Mouse (Mus musculus) intestine, embryonic 16.5 days (tissue): Measurements from ENCODE around the gene Ptafr. TPM values are rescaled to one million over a fixed set of nuclear protein-coding genes. Genes with fewer than 3 reads are reported as not detected.

Experiments used
- ATAC-seq: fragments of 200-750 bp; cut with Nextera tagmentation; 2 replicates; pipeline ENCODE4 v1.8.0; 2017; ENCODE audit warnings: moderate TSS enrichment, moderate library complexity
- H3K27ac ChIP-seq: fragments of 300-500 bp; sonication (generic); 2 replicates; pipeline ENCODE4 v1.5.1; 2014; ENCODE audit warnings: mild to moderate bottlenecking, low read length
- H3K27me3 ChIP-seq: fragments of 300-500 bp; sonication (generic); replicated peaks from 2 replicates; pipeline ENCODE4 v1.6.1; 2014; ENCODE audit warnings: low read length, control low read depth, mixed read lengths; ENCODE audit not compliant: control insufficient read depth, insufficient read depth
- H3K36me3 ChIP-seq: fragments of 300-500 bp; sonication (generic); 2 replicates; pipeline ENCODE4 v1.6.1; 2014; ENCODE audit warnings: low read length, control low read depth; ENCODE audit not compliant: control insufficient read depth, insufficient read depth
- H3K4me1 ChIP-seq: fragments of 300-500 bp; sonication (generic); 2 replicates; pipeline ENCODE4 v1.6.1; 2014; ENCODE audit warnings: low read length, control low read depth, mixed read lengths; ENCODE audit not compliant: control insufficient read depth, insufficient read depth
- H3K4me2 ChIP-seq: fragments of 300-500 bp; sonication (generic); 2 replicates; pipeline ENCODE4 v1.6.1; 2014; ENCODE audit warnings: low read depth, low read length, control low read depth
- H3K4me3 ChIP-seq: fragments of 300-500 bp; sonication (generic); 2 replicates; pipeline ENCODE4 v1.5.1; 2014; ENCODE audit warnings: mild to moderate bottlenecking, low read length
- H3K9ac ChIP-seq: fragments of 300-500 bp; sonication (generic); 2 replicates; pipeline ENCODE4 v1.6.1; 2014; ENCODE audit warnings: low read depth, low read length
- H3K9me3 ChIP-seq: fragments of 300-500 bp; sonication (generic); 2 replicates; pipeline ENCODE4 v1.6.1; 2016; ENCODE audit warnings: low read length, control low read depth; ENCODE audit not compliant: control insufficient read depth
- WGBS: fragments of 180-500 bp; shearing (Covaris S2); extraction: QIAGEN DNeasy Blood & Tissue Kit; methylation state at CpG from one replicate; pipeline ENCODE4 v1.1.7; 2014; 5-methylcytosine and 5-hydroxymethylcytosine counted together
- polyA plus RNA-seq: library from polyadenylated mRNA; unstranded; fragments of >200 nt; fragmentation: Nextera tagmentation; extraction: Ambion mirVana; gene quantifications from 2 replicates; pipeline ENCODE4 v1.2.1, GENCODE M21; 2015

Gene Ptafr
- polyA plus RNA-seq, 1 experiment from 2014 or later = 1.5 TPM

GRCm38 (mm10) chr4:132620134-132620533 is 56.3 kb downstream of the Ptafr start:
- no peak for ATAC-seq
- no peaks in the 10 kb centered on the region for H3K27me3 ChIP-seq
- H3K27ac ChIP-seq = no peak overlapping the region
- H3K4me2 ChIP-seq = no peak overlapping the region
- no peaks in the 10 kb centered on the region for H3K4me1 ChIP-seq
- H3K9ac ChIP-seq = no peak overlapping the region
- WGBS = 91% methylated on average over 4 of the region's 4 CpGs
- no peaks in the 10 kb centered on the region for H3K9me3 ChIP-seq
- no peaks in the 10 kb centered on the region for H3K36me3 ChIP-seq
- no peak overlapping the region for H3K4me3 ChIP-seq

- H3K27ac ChIP-seq = no peak overlapping the region
- no peaks in the 10 kb centered on the region for H3K9me3 ChIP-seq
- no peaks in the 10 kb centered on the region for H3K27me3 ChIP-seq
- H3K4me2 ChIP-seq = no peak overlapping the region
- H3K36me3 ChIP-seq = no peaks in the 10 kb centered on the region
- no peak for ATAC-seq
- WGBS = 71% methylated on average over 7 of the region's 7 CpGs
- no peak overlapping the region for H3K9ac ChIP-seq
- no peaks in the 10 kb centered on the region for H3K4me1 ChIP-seq
- H3K4me3 ChIP-seq = no peak overlapping the region
Observed at GRCm38 (mm10) chr4:132621287-132622068, 57.6 kb downstream of the Ptafr start.

- ATAC-seq = peak; percentile 52; the same call in 1 of the 2 replicates
- H3K4me3 ChIP-seq = no peak overlapping the region
- no peaks in the 10 kb centered on the region for H3K4me1 ChIP-seq
- H3K9me3 ChIP-seq = no peaks in the 10 kb centered on the region
- WGBS = 82% methylated on average over 5 of the region's 5 CpGs
- no peak overlapping the region for H3K4me2 ChIP-seq
- no peak overlapping the region for H3K9ac ChIP-seq
- H3K36me3 ChIP-seq = no peaks in the 10 kb centered on the region
- H3K27ac ChIP-seq = no peak overlapping the region
- H3K27me3 ChIP-seq = no peaks in the 10 kb centered on the region
Observed at GRCm38 (mm10) chr4:132624034-132624657, 60.3 kb downstream of the Ptafr start.

DNA sequence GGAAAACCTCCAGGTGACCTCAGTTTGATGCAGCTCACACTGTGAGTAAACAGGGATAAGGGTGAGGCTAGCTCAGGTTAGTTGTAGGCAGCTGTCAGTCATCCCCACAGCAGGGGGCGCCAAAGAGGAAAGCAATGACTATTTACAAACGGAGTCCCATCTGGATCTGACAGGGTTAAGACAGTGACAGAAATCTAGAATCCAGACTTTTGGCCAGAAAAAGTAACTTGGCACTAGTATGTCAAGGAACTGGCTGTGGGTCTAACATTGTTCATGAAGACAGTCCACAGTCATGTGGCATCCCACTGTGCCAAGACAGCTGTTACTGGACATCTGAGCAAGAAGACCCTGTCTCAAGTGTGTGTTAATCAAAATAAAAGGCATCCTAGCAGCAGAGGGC is 65.0 kb downstream of the Ptafr start:
- no peak overlapping the region for H3K4me2 ChIP-seq
- no peak for ATAC-seq
- 15% methylated on average over 2 of the region's 2 CpGs for WGBS

More for the DNA sequence above, 65.0 kb downstream of the Ptafr start:
- Histone ChIP-seq H3K4me1 (no peaks in the 10 kb centered on the region), H3K27me3 (no peaks in the 10 kb centered on the region), H3K36me3 (no peaks in the 10 kb centered on the region), H3K4me3 (no peak overlapping the region), H3K27ac (no peak overlapping the region), H3K9ac (no peak overlapping the region), H3K9me3 (no peaks in the 10 kb centered on the region)

Other genes starting within 250 kb of the Ptafr start
- 79.6 and 81.1 TPM in 2 replicates for gene Trnau1ap, start 234.5 kb upstream of the Ptafr start, polyA plus RNA-seq
- 82.2 and 90.6 TPM in 2 replicates for gene Rcc1, start 210.5 kb upstream of the Ptafr start, polyA plus RNA-seq
- gene Phactr4, start 141.6 kb upstream of the Ptafr start, polyA plus RNA-seq = 15.9 and 17.2 TPM in 2 replicates
- 15.2 and 18.4 TPM in 2 replicates for gene Med18, start 100.1 kb upstream of the Ptafr start, polyA plus RNA-seq
- 11.6 and 12.4 TPM in 2 replicates for gene Sesn2, start 53.6 kb upstream of the Ptafr start, polyA plus RNA-seq
- 1,346 and 1,379 TPM in 2 replicates for gene Atpif1, start 30.4 kb upstream of the Ptafr start, polyA plus RNA-seq
- gene Dnajc8, start 28.5 kb upstream of the Ptafr start, polyA plus RNA-seq = 140 and 150 TPM in 2 replicates
- gene Eya3, start 74.9 kb downstream of the Ptafr start, polyA plus RNA-seq = 22.6 and 22.8 TPM in 2 replicates
- 3.3 and 3.4 TPM in 2 replicates for gene Xkr8, start 168.5 kb downstream of the Ptafr start, polyA plus RNA-seq
- gene Smpdl3b, start 193.2 kb downstream of the Ptafr start, polyA plus RNA-seq = 5.1 and 6.0 TPM in 2 replicates
- gene Rpa2, start 204.3 kb downstream of the Ptafr start, polyA plus RNA-seq = 66.7 and 76.0 TPM in 2 replicates
- gene Themis2, start 232.3 kb downstream of the Ptafr start, polyA plus RNA-seq = 1.7 TPM in 2 replicates